ENCODE assay signal across 14 mouse cellular contexts in the genomic region with DNA sequence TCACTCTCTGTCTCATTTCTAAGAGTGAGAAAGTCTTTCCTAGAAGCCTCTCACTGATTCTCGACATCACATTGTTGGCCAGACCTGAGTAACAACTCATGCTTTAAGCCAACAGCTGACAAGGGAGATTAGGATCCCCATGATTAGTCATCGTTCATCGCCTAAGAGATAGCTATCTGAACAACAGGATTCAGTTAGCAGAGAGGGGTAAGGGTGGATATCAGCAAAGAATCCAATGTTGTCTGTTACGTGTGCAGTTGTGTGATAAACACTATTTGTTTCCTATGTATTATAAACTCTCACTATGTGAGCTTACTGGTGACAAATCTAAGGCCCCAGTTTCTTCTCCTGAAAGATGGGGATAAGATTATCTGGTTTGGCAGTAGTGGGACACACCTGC.
"Had no signal": no experiment of that assay in that cellular context is flagged by ENCODE, and none has a peak within 500 bp of the region (broad histone marks: within the 10 kb centered on the region; RNA-seq: fewer than 3 reads in every experiment).

No protein-coding gene starts in this region.

- H3K9me3 ChIP-seq: limb, embryonic 10.5 days; liver, embryonic 15.5 days; midbrain, embryonic 15.5 days; stomach, embryonic 15.5 days had no signal

- H3K27me3 ChIP-seq: liver, embryonic 15.5 days; midbrain, embryonic 15.5 days; stomach, embryonic 15.5 days had no signal

- H3K36me3 ChIP-seq: limb, embryonic 10.5 days; liver, embryonic 15.5 days; midbrain, embryonic 15.5 days; stomach, embryonic 15.5 days had no signal

- ATAC-seq: lung, postnatal 0 days; midbrain, embryonic 15.5 days had no signal

- H3K4me2 ChIP-seq: liver, embryonic 15.5 days; midbrain, embryonic 11.5 days; midbrain, embryonic 15.5 days; stomach, embryonic 15.5 days had no signal

- H3K27ac ChIP-seq: limb, embryonic 10.5 days; liver, embryonic 15.5 days; midbrain, embryonic 15.5 days; stomach, embryonic 15.5 days had no signal

- H3K4me1 ChIP-seq: midbrain, embryonic 15.5 days had no signal

- H3K4me3 ChIP-seq: limb, embryonic 10.5 days; liver, embryonic 15.5 days; midbrain, embryonic 15.5 days; stomach, embryonic 15.5 days had no signal

- DNase-seq: kidney, adult 9 months; kidney, postnatal 10 days; kidney, postnatal 4 days; lung, adult 2 months; lung, postnatal 36 days; right cerebral cortex, postnatal 14 days; thymus, adult 2 months; thymus, postnatal 25 days had no signal

- H3K9ac ChIP-seq: liver, embryonic 15.5 days; midbrain, embryonic 15.5 days; stomach, embryonic 15.5 days had no signal
